Mouse (Mus musculus) heart, postnatal 0 days (tissue): ENCODE data around the gene Acot13.

Source experiments
- CTCF ChIP-seq: IDR thresholded peaks from 2 replicates; pipeline ENCODE4 v1.5.1; 2016; ENCODE audit warnings: antibody characterized with exemption, control low read depth, low read depth
- EP300 ChIP-seq: IDR thresholded peaks from 2 replicates; pipeline ENCODE4 v1.6.1; 2016; ENCODE audit warnings: antibody characterized with exemption, low read depth

DNA sequence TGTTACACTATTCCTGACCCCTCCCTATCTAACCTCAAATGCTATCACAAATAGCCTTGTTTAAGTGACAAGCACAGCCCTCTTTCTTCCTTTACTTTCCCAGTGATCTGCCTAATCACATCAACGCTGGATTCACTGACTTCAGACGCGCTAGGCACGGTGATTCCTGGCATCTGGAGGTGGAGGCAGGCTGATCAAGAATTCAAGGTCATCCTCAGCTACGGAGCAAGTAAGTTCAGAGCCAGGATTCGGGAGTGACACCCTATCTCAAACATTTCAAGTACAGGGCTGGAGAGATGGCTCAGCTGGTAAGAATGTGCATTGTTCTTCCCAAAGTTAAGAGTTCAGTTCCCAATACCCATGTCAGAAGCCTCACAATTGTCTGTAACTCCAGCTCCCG is 5.2 kb downstream of the Acot13 start:
- TF ChIP-seq CTCF, result no peak
- TF ChIP-seq EP300, result no peak
